Mouse (Mus musculus) skeletal muscle tissue, adult 2 months (tissue): ENCODE measurements around the gene Map3k12.

Source experiments
- DNase-seq: peaks from one replicate; pipeline ENCODE4 v3.0.0-alpha.2; 2012; ENCODE audit warnings: low read depth, low spot score

Gene Map3k12

DNA sequence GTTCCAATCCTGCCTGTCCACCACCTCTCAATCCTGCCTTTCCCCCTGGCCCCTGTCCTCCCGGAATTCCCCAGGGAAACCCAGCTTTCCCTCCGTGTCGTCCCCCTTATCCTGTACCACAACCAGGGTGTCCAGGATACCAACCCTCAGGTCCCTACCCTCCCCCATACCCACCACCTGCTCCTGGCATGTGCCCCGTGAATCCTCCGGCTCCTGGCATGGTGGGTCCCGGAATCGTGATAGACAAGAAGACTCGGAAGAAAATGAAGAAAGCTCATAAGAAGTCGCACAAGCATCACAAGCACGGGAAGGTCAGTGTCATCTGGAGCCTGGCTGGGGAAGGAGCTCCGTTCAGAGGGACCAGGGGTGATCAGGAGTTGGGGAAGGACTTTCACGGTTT is 56.5 kb downstream of the Map3k12 start:
- no peak for DNase-seq

GRCm38 (mm10) chr15:102459847-102460246 is 57.0 kb downstream of the Map3k12 start:
- DNase-seq: no peak

- no peak for DNase-seq
Observed at GRCm38 (mm10) chr15:102459381-102459780, 57.5 kb downstream of the Map3k12 start.

GRCm38 (mm10) chr15:102458904-102459317 is 58.0 kb downstream of the Map3k12 start, which contains the start of gene Prr13:
Gene Prr13 (plus strand): TSS chr15:102459028.
- peak; percentile 91 for DNase-seq

DNA sequence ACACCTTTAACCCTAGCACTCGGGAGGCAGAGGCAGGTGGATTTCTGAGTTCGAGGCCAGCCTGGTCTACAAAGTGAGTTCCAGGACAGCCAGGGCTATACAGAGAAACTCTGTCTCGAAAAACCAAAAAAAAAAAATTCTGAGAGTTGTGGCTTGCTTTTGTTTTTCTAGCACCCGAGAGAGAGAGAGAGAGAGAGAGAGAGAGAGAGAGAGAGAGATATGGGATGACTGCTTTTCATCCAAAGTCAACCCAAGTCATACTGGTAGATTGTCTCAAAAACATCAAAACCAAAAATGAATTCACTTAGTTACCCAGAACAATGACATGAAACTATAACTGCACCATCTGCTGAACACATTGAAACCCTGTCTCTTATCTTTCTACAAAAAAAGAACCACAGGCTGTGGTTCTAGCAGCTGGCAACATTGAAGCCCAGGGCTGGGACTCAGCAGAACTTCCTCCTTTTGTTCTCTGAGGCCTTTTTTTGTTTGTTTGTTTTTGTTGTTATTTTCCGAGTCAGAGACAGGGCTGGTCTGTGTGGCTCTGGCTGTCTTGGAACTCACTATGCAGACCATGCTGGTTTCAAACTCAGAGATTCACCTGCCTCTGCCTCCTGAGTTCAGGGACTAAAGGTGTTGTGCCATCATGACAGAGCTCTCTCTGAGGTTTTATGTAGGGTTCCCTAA is 58.7 kb downstream of the Map3k12 start:
- no peak for DNase-seq

DNA sequence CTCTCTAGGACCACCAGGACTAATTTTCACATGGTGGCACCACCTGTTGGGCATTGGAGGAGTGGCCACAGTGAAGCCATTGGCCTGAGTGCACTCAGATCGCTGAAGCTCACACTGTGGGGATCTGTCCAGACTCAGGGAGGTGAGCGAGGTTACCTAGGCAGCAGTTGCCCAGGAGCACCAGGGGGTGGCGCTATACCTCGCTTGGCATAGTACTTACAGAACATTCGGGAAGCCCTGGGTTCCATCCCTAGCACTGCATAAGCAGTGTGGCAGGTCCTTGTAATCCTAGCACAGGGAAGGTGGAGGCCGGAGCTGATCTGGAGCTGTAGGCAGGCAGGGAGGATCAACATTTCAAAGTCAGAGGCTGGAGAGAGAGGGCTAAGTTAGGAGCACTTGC is 60.9 kb downstream of the Map3k12 start:
- DNase-seq: no peak

DNA sequence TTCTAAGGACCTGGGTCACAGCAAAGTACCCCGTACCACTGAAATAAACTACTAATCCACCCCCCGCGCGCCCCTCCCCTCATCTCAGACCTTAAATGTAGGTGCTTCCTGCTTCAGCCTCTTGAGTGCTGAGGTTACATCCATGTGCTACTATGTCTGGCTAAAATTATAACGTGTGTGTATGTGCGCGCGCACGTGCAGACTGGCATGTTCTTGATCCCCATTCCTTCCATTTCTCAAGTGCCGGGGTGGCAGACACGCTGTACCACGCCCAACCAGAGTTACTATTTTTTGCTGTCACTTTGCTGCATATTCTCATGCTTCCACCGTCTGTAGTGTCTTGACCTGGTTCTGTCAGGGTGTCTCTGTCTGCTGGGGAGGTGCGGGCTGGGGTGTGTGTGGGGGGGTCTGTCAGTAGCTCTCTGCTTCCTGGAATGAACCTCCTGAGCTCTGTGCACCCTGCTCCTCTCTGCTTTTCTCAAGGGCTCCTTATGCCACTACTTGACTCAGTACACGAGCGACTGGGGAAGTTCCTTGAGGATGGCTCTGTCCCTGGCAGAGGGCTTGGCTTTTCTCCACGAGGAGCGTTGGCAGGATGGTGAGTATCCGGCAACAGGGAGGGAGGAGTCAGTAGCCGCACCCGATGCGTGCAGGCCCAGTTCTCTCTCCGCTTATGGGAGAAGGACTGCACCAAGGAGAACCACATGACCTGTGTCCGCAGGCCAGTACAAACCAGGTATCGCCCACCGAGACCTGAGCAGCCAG is 65.0 kb downstream of the Map3k12 start:
- DNase-seq: peak; percentile 68

GRCm38 (mm10) chr15:102450928-102451327 is 65.9 kb downstream of the Map3k12 start:
- no peak for DNase-seq

DNA sequence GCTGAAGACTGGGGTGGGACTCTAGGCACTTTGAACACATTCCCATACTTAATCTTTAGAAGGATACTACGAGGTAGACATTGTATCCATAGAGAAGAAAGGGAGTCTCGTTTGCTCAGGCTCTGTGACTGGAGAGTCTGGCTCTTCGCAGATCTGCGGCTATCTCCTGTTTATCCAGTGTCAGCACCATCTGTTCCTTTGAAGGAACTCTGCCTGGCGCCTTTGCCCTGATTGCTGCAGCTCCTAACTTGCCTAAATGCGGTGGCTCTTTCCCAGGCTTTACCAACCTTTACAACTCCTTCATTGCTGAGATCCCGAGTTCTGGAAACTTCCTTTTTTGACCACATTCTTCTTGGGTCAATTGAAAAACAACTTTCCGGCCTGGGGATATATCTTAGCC is 67.5 kb downstream of the Map3k12 start:
- no peak for DNase-seq
